Mouse (Mus musculus): ENCODE measurements at regions not wholly inside any gene's neighbourhood (a gene's known extent, or its start where the extent isn't known, plus 50 kb on each side); places are given as distances from the start of the nearest gene placed in this dataset.

- 68% methylated on average over 1 of the region's 1 CpGs for WGBS
- Histone ChIP-seq H3K4me2 (ENCODE audit: low read depth, low read length) (no peak overlapping the region), H3K36me3 (replicated peaks; ENCODE audit: control insufficient read depth, insufficient read depth, low read length) (no peaks in the 10 kb centered on the region), H3K4me3 (ENCODE audit: low read depth, low read length) (no peak overlapping the region), H3K27ac (ENCODE audit: low read depth) (no peak overlapping the region), H3K4me1 (ENCODE audit: control insufficient read depth, insufficient read depth) (no peaks in the 10 kb centered on the region), H3K27me3 (ENCODE audit: control insufficient read depth, insufficient read depth, low read length) (no peaks in the 10 kb centered on the region), H3K9ac (replicated peaks; ENCODE audit: low read depth, low read length) (no peak overlapping the region), H3K9me3 (replicated peaks; ENCODE audit: control insufficient read depth, low read length) (no peaks in the 10 kb centered on the region)
- TF ChIP-seq EP300 (IDR thresholded peaks at IDR 0.05; ENCODE audit: low read depth): no peak
- TF ChIP-seq CTCF (IDR thresholded peaks at IDR 0.05; ENCODE audit: low read depth): no peak
- DNase-seq (ENCODE audit: low spot score) (no peak), ATAC-seq (ENCODE audit: insufficient read depth, low read depth) (no peak)
Observed at GRCm38 (mm10) chr1:102757941-102758340, 2010.4 kb upstream of the Cdh20 start.

All from heart, postnatal 0 days (tissue).